Mouse (Mus musculus) heart, adult 18-20 months (tissue): ENCODE results near the gene Rbbp6. TPM values are rescaled to one million over a fixed set of nuclear protein-coding genes. Genes with fewer than 3 reads are reported as not detected.
A peak's percentile ranks its signal among the peaks of the same experiment; 100 is the strongest.

Source experiments
- DNase-seq, 2 experiments: peaks; one replicate each; pipeline ENCODE4 v3.0.0; 2021 to 2022; ENCODE audit warnings: mixed read lengths in 1 of 2
- total RNA-seq, 2 experiments: library from RNA; stranded (reverse); gene quantifications; 2 replicates each; pipeline ENCODE4 v1.2.3; 2021

Rbbp6 gene
- total RNA-seq, 2 experiments from 2014 or later: 26.6 to 34.3 TPM

DNA sequence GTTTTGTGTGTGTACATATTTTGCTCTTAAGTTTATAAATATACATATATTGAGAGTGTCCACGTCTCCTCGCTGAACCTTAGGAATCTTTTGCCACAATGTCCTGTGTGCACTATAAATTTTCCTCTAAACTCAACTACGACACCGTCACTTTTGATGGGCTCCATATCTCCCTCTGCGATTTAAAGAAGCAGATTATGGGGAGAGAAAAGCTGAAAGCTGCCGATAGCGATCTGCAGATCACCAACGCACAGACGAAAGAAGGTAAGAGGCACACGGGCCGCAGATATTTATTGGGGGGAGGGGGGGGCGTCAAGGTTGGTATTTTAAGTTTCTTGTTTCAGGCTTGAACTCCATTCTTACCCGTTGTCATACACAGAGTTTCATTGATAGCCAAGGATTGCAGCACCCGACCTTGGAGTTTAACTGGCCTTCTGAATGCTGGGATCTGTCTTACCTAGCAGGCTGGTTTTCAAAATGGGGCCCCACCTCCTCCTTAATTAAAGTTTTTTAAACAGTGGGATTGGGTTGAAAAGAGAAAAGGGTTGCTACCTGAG, 5.5 kb downstream of the Rbbp6 start:
- peak in 1 of 2 experiments; percentile 25 for DNase-seq

GRCm38 (mm10) chr7:122972006-122972689, 6.7 kb downstream of the Rbbp6 start:
- no peak for DNase-seq

DNA sequence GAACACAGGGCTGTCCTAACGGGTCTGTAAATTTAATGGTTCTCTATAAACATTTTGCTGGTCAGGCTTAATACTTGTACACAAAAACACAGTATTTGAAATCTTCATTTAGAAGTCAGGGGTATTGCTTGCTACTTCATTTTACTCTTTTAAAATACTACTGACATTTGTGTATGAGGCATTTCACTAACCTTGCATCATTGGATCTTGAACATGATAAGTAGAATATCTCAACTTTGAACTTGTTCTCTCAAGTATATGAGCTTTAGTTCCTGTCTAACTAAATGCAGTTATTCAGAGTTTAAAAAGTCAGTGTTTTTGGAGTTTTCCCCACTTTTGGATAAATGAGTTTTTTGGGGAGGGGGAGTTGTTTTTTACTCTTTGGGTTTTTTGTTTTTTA, 14.0 kb downstream of the Rbbp6 start:
- DNase-seq: no peak

DNA sequence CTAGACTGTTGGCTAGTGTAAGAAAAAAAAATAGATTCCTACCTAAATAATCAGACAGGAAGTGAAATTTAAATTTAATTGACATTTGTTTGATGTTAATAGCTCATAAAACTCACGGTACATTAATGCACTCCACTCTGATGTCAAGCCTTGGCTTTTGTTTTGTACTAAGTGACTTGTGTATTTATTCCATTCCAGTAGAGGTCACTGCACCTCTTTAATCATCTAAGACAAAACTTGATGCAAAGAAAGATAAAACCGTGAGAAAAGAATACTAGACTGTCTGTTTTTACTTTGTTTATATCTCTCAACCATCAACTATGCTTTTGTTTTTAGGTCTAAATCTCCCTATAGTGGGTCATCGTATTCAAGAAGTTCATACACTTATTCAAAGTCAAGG, 32.7 kb downstream of the Rbbp6 start:
- no peak for DNase-seq

- DNase-seq: peak; percentile 41 to 49
Observed at GRCm38 (mm10) chr7:122999871-123000396, 34.4 kb downstream of the Rbbp6 start.

- DNase-seq: no peak
Observed at GRCm38 (mm10) chr7:123000796-123001195, 35.3 kb downstream of the Rbbp6 start.

GRCm38 (mm10) chr7:123001341-123002027, 36.0 kb downstream of the Rbbp6 start:
- DNase-seq: peak; percentile 25 to 37

DNA sequence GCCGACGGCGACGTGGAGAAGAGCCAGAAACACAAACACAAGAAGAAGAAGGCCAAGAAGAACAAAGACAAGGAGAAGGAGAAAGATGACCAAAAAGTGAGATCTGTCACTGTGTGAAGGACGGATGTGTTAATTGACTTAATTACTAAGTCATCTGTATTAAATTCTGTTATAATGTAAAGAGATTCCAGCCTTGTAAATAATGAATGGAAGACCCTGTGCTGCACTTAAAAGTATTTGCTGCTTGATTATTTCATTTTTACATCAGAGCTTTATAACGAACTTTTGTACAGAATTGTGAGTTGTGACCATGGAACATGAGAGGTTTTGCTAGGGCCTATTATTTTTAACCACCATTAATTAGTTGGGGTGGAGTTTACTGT, 36.5 kb downstream of the Rbbp6 start:
- DNase-seq: no peak

GRCm38 (mm10) chr7:123003207-123003606, 37.7 kb downstream of the Rbbp6 start:
- DNase-seq: no peak

DNA sequence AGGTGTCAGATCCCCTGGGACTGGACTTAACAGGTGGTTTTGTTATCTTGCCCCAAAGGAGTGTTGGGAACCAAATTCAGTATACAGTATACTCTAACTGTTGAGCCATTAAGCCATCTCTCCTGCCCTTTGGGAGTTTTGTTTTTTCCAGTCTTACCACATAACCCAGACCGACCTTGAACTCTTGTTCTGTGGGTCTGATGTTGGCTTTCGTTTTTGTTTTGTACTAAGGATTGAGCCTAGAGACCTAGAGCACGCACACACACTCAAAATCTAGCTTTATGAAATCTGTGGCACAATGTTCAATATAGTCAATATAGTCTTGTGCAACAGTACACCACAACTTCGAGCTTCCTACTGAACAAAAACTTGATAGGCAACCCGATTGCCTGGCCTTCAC, 39.0 kb downstream of the Rbbp6 start:
- no peak for DNase-seq

GRCm38 (mm10) chr7:123006251-123006650, 40.8 kb downstream of the Rbbp6 start:
- no peak for DNase-seq

DNA sequence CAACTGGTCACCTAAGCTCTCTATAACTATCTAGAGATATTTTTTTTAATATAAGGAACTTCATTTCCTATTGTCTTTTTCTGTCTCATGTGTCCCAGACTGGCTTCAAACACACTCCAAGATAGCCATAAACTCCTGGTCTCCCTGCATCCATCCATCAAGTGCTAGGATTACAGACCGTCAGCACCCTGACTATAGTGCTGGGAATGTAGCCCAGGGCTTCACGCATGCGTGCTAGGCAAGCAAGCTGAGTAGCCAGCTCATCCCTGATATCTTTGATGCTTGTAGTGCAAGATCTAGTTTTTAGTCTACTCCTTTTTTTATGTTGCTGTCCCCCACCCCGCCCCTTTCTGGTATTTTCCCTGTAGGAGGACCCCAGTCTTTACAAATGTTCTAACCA, 42.3 kb downstream of the Rbbp6 start:
- DNase-seq: no peak

GRCm38 (mm10) chr7:123013466-123013865, 48.0 kb downstream of the Rbbp6 start:
- DNase-seq: no peak

- no peak for DNase-seq
Observed at GRCm38 (mm10) chr7:123014729-123015128, 49.2 kb downstream of the Rbbp6 start.

DNA sequence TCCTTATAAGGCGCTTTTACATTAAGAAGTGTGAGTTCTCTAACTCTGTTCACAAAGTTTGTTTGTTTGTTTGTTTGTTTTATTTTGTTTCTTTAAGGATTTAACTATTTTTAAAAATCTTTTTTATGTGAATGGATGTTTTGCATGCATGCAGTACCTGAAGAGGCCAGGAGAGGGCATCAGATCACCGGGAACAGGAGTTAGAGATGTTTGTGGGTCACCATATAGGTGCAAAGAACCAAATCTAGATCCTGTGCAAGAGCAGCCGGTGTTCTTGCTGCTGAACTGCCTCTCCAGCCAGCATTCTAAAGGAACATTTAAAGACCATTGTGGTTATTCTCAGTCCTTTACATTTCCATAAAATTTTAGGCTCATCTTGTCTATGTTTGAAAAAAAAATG, 52.1 kb downstream of the Rbbp6 start:
- peak in 1 of 2 experiments; percentile 68 for DNase-seq

GRCm38 (mm10) chr7:123025123-123025522, 59.6 kb downstream of the Rbbp6 start:
- no peak for DNase-seq

- no peak for DNase-seq
Observed at GRCm38 (mm10) chr7:123030295-123030694, 64.8 kb downstream of the Rbbp6 start.

DNA sequence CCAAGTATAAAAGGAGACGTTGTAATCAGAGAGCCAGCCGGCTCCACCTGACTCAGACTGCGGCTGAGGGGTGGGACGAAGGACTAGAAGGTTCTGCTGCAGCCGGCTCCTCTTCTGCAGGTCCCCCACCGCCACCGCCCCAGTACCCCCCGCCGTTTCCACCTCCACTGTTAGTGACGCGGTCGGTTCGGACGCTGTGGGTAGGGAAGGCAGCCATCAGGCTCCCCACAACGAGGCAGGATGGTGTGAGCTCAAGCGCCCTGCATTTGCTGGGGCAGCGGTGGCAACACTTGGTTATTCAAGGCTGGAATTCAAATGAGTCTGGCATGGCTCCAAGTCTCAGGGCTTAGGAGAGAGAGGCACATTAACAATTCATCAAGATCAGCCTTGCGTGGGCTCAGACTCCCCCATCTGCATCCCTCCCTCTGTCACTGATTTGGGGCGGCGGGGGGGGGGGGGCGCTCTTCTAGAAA, 65.3 kb downstream of the Rbbp6 start:
- DNase-seq: peak; percentile 28 to 57

- no peak for DNase-seq
Observed at GRCm38 (mm10) chr7:123031211-123031743, 65.8 kb downstream of the Rbbp6 start.

DNA sequence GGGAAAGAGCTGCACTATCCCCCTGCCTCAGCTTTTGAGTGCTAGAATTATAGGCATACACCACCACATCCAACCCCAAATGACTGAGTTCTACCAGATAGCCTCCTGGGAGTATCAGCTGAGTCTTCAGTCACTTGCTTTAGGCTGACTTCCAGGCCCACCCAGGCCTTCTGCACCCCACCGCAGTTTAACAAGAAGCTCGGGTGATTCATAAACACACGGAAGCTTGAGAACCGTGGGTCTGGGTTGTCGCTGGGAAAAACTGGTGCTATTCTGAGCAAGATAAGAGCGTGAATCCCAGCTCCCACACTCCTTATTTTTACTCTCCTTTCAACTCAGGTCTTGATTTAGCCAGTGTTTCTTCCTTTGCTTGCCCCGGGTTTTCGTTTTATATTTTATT, 69.8 kb downstream of the Rbbp6 start:
- DNase-seq: no peak

- no peak for DNase-seq
Observed at GRCm38 (mm10) chr7:123039302-123039701, 73.8 kb downstream of the Rbbp6 start.

- no peak for DNase-seq
Observed at GRCm38 (mm10) chr7:123045146-123045545, 79.7 kb downstream of the Rbbp6 start.
